Mouse (Mus musculus): ENCODE data around the gene Cad. TPM values are rescaled to one million over a fixed set of nuclear protein-coding genes. Genes with fewer than 3 reads are reported as not detected.
A peak's percentile ranks its signal among the peaks of the same experiment; 100 is the strongest.
"Not testable (repeated sequence)": the region's sequence is repeated elsewhere in the genome, so short reads cannot be mapped to it uniquely, and the experiment has no call there.

Cad gene
- polyA plus RNA-seq, 1 experiment from 2014 or later = 42.7 TPM

DNA sequence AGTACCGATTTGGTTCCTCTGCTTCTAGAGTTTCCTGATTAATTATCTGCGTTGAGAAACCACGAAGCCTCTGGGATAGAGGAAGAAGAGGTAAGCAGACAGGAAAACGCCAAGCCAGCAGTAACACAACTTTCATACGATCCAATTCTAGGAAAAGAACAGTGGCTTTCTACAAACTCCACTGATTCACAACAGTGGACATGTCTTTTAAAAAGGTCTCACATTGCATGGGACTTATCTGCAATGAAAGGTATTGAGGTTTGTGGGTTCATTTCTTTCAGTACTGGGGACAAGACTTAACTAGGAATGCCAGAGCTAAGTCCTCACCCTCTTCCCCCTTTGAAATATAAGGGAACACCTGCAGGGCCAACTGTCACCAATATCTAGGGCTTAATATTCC is 7.5 kb upstream of the Cad start:
- 72% methylated on average over 5 of the region's 5 CpGs for WGBS
- Histone ChIP-seq H3K4me3 (peak overlapping the region; percentile 70), H3K27ac (peak overlapping the region; percentile 97), H3K9me3 (no peaks in the 10 kb centered on the region), H3K27me3 (ENCODE audit: insufficient read depth, poor library complexity, severe bottlenecking) (no peaks in the 10 kb centered on the region), H3K36me3 (peaks cover 19% of the 10 kb centered on the region), H3K4me1 (no peaks in the 10 kb centered on the region)
- no peak for DNase-seq (ENCODE audit: low spot score)

DNA sequence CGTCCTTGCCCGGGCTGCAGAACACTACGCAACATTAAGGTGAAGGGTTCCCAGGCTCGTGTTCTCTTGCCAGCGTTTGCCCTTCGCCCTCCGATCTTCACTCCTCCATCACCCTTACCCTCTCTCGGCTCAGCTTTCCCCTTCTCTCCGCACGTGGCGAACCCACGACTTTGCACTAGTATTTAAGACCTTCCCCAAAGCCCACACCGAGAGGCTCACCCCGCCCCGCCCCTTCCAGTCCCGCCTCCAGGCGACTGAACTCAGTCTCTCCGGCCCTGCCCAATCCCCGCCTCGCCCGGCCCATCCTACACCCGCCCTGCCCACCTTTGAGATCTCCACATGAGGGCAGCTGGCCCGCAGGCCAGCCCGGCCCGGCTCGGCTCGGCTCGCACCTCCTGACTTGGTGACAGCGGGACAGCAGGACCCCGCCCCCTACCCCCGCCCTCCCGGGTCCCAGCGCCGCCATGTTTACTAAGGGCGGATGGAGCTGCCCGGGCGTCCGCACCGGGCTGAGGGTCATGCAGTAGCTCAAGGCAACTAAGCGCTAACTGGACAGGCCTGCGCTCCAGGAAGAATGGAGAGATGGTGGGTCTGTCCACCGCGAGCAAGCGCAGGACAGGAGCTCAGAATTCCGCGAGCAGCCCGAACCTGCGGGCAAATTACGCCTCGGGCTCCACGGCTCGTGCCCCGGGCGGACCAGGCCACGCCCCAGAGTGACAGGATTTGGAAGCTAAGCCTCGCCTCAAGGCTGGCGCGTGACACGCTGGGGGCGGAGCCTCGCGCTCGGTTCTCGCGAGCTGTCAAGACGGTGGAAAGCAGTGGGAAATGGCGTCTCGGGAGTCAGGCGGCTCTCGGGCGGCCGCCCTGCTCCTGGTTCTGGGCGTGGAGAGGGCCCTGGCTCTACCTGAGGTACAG is 6.5 kb upstream of the Cad start, which contains the start of gene Atraid:
Atraid (plus strand) TSS at position 465 of the 915 bp plus-strand sequence.
- no peaks in the 10 kb centered on the region for H3K4me1 ChIP-seq
- H3K36me3 ChIP-seq = peaks cover 15% of the 10 kb centered on the region
- WGBS = under 1% methylated on average over 73 of the region's 73 CpGs
- no peaks in the 10 kb centered on the region for H3K27me3 ChIP-seq (ENCODE audit: insufficient read depth, poor library complexity, severe bottlenecking)
- H3K9me3 ChIP-seq = no peaks in the 10 kb centered on the region
- peak; percentile 99 for DNase-seq (ENCODE audit: low spot score)
- peak within 1 kb of the TSS; percentile 70 for H3K4me3 ChIP-seq
- H3K27ac ChIP-seq = peak within 1 kb of the TSS; percentile 97

DNA sequence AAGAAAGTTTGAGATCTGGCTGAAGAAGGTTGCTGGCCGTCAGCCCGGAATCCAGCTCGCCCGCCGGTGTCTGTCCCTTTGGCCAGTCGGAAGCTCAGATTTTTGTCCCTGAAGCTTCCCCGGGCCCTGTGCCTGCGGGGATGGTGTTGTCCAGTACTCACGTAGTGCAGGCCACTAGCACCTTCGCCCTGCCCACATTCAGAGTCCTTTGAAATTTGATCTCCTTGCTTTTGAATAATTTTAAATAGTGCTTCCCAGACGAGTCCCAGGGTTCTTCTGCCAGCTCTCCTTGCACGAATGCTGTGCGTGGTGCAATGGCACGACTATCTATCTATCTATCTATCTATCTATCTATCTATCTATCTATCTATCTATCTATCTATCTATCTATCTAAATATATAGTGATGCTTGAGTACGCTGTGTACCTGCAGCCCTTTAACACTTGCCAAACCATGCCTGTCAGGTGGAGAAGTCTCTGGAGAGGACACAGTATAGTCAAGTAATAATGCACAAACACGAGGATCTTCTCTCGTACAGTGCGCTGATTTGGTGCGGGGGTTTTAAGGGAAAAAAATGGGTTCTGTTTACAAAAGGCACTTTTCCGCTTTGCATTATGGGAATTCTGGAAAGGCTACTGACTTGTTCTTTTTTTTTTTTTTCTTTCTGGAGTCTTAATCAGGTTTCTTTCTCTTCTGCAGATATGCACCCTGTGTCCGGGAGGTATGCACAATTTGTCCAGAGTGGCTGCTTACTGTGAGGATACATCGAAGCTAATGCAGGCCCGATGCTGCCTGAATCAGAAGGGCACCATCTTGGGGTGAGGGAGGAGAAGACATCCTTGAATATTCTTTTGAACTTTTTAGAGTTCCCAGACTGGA is 5.6 kb upstream of the Cad start, which contains the start of gene Slc5a6:
Slc5a6 (minus strand) TSS at position 162 of the 879 bp plus-strand sequence.
- Histone ChIP-seq H3K4me3 (peak within 1 kb of the TSS; percentile 70), H3K9me3 (no peaks in the 10 kb centered on the region), H3K36me3 (peaks cover 11% of the 10 kb centered on the region), H3K27ac (peak within 1 kb of the TSS; percentile 97), H3K4me1 (peaks cover 3% of the 10 kb centered on the region; the same call in 1 of the 2 replicates), H3K27me3 (ENCODE audit: insufficient read depth, poor library complexity, severe bottlenecking) (no peaks in the 10 kb centered on the region)
- no peak for DNase-seq (ENCODE audit: low spot score)
- WGBS = under 1% methylated on average over 23 of the region's 23 CpGs

DNA sequence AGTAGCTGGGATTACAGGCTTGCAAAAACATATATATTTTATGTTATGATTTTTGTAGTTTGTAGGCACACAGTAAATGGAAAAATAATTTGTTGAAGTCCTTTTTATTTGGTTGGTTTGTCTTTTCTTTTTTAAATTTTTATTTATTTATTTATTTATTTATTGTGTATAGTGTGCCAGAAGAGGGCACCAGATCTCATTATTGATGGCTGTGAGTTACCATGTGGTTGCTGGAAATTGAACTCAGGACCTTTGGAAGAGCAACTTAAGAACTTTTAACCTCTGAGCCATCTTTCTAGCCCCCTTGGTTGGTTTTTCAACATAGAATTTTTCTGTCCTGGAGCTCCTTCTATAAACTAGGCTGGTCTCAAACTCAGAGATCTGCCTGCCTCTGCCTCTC is 4.2 kb upstream of the Cad start:
- Histone ChIP-seq H3K27me3 (ENCODE audit: insufficient read depth, poor library complexity, severe bottlenecking) (no peaks in the 10 kb centered on the region), H3K9me3 (no peaks in the 10 kb centered on the region), H3K4me1 (peaks cover 8% of the 10 kb centered on the region; the same call in 1 of the 2 replicates), H3K27ac (no peak overlapping the region), H3K4me3 (no peak overlapping the region), H3K36me3 (peaks cover 11% of the 10 kb centered on the region)
- DNase-seq (ENCODE audit: low spot score) = no peak

DNA sequence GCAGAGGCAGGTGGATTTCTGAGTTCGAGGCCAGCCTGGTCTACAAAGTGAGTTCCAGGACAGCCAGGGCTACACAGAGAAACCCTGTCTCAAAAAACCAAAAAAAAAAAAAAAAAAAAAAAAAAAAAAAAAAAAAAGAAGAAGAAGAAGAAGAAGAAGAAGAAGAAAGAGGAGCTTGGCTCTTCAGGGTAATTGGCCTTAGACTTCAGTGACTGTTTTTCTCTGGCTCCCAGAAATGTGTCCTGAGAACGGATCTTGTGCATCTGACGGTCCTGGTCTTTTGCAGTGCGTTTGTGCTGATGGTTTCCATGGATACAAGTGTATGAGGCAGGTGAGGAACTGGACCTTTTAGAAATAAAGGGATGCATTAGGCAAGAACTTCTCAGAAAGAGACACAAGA is 852 bp upstream of the Cad start:
- H3K4me3 ChIP-seq = peak overlapping the region; percentile 84
- 62% methylated on average over 4 of the region's 4 CpGs for WGBS
- DNase-seq (ENCODE audit: low spot score) = not testable (repeated sequence)

DNA sequence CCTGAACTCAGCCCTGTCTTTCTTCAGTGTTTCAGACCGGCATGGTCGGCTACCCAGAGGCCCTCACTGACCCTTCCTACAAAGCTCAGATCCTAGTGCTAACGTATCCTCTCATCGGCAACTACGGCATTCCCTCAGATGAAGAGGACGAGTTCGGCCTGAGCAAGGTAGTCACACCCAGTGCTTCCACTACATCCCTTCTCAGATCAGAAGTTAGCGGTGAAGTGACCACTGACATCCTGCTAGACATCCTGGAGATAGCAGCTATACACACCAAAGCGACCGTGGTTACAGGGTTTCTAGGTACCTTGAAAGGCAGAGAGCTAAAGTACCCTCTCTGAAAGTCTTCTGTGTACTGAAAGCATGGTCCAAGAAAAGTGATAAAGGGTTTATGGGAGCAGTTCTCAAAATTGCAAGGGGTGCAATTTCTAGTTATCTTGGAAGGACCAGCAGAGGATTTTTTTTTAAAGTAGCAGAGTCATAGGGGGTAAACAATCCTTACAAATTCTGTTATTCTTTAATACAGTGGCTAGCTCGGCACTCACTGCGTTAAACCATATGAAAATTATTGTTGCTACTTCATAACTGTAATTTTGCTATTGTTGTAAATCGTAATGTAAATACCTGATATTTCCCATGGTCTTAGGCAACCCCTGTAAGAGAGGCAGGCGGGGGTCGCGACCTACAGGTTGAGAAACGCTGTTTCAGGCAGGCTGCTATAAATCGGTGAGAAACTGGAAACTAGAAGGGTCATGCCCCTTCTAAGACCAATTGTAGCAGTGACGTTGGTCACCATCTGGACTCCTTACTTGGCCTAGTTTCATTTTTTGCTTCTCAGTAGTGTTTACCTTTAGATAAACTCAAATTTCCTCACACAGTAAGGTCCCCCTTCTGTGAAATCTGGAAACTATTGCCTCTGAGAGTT is 898 bp downstream of the Cad start:
- WGBS = 23% methylated on average over 19 of the region's 19 CpGs
- H3K27me3 ChIP-seq (ENCODE audit: insufficient read depth, poor library complexity, severe bottlenecking) = no peaks in the 10 kb centered on the region
- H3K27ac ChIP-seq = peak overlapping the region; percentile 93
- H3K4me1 ChIP-seq = peaks cover 15% of the 10 kb centered on the region; the same call in 1 of the 2 replicates
- peak overlapping the region; percentile 84 for H3K4me3 ChIP-seq
- H3K36me3 ChIP-seq = peaks cover 46% of the 10 kb centered on the region
- H3K9me3 ChIP-seq = no peaks in the 10 kb centered on the region
- peak; percentile 84 for DNase-seq (ENCODE audit: low spot score)

More for the DNA sequence above, 852 bp upstream of the Cad start:
- peaks cover 15% of the 10 kb centered on the region; the same call in 1 of the 2 replicates for H3K4me1 ChIP-seq
- peak overlapping the region; percentile 93; the same call in 1 of the 2 replicates for H3K27ac ChIP-seq
- H3K27me3 ChIP-seq (ENCODE audit: insufficient read depth, poor library complexity, severe bottlenecking); H3K9me3 ChIP-seq: not testable (repeated sequence)
- H3K36me3 ChIP-seq = peaks cover 29% of the 10 kb centered on the region

DNA sequence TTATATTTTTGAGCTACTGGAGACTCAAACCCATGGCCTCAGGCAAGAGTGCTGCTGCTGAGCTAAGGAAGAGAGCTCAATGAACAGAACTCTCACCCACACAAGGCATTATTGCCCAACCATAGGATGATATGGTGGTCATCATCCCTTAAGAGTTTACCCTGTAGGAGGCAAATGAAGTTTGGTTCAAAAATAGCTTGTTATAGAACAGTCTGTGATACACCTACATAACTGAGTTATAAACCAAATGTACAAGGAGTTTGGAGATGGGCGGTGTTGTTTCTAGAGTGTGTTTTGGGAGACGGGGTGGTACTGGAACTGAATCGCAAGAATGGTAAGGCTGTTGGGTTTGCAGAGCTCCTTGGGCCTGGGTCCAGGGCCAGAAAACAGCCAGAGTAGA is 15.2 kb downstream of the Cad start:
- Histone ChIP-seq H3K4me1 (no peaks in the 10 kb centered on the region), H3K36me3 (peaks cover 95% of the 10 kb centered on the region), H3K4me3 (no peak overlapping the region), H3K9me3 (no peaks in the 10 kb centered on the region), H3K27ac (no peak overlapping the region), H3K27me3 (ENCODE audit: insufficient read depth, poor library complexity, severe bottlenecking) (no peaks in the 10 kb centered on the region)
- DNase-seq (ENCODE audit: low spot score) = no peak
- 96% methylated on average over 3 of the region's 3 CpGs for WGBS

DNA sequence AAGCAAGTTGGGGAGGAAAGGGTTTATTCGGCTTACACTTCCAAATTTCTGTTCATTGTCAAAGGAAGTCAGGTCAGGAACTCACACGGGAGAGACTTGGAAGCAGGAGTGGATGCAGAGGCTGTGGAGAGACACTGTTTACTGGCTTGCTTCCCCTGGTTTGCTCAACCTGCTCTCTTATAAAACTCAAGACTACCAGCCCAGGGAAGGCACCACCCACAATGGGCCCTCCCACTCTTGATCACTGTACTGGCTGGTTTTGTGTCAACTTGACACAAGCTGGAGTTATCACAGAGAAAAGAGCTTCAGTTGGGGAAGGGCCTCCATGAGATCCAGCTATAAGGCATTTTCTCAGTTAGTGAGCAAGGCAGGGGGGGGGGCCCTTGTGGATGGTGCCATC is 16.5 kb downstream of the Cad start:
- Histone ChIP-seq H3K27me3 (ENCODE audit: insufficient read depth, poor library complexity, severe bottlenecking) (no peaks in the 10 kb centered on the region), H3K9me3 (no peaks in the 10 kb centered on the region), H3K4me3 (no peak overlapping the region), H3K36me3 (peaks cover 100% of the 10 kb centered on the region), H3K27ac (no peak overlapping the region), H3K4me1 (no peaks in the 10 kb centered on the region)
- 89% methylated on average over 2 of the region's 2 CpGs for WGBS
- DNase-seq (ENCODE audit: low spot score) = no peak

DNA sequence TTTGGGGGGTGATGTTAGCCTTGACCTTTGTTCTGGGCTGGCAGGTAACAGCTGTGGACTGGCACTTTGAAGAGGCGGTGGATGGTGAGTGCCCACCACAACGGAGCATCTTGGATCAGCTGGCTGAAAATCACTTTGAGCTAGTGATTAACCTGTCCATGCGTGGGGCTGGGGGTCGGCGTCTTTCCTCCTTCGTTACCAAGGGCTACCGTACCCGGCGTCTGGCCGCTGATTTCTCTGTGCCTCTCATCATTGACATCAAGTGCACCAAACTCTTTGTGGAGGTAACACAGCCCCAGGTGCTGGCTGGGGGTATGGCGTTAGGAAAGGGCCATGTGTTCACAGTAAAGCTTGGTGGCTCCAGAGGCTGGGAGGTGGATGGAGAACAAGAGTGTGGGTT is 17.2 kb downstream of the Cad start:
- H3K4me3 ChIP-seq = no peak overlapping the region
- DNase-seq (ENCODE audit: low spot score) = no peak
- 92% methylated on average over 11 of the region's 11 CpGs for WGBS
- no peaks in the 10 kb centered on the region for H3K4me1 ChIP-seq
- no peaks in the 10 kb centered on the region for H3K27me3 ChIP-seq (ENCODE audit: insufficient read depth, poor library complexity, severe bottlenecking)
- peaks cover 100% of the 10 kb centered on the region for H3K36me3 ChIP-seq
- no peak overlapping the region for H3K27ac ChIP-seq
- H3K9me3 ChIP-seq = no peaks in the 10 kb centered on the region

DNA sequence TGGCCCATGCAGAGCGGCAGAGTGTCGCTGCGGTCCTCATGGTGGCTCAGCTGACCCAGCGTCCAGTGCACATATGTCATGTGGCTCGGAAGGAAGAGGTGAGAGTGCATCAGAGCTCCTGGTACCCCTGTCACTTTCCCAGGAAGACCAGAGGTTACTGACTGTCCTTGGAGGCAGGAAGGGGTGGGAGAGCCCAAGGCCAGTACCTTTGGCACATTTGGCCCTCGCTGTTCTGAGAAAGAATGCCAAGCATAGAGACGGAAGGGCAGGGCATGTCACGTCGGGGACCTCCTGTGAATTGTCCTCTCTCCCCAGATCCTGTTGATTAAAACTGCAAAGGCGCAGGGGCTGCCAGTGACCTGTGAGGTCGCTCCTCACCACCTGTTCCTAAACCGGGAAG is 18.6 kb downstream of the Cad start:
- Histone ChIP-seq H3K9me3 (no peaks in the 10 kb centered on the region), H3K27ac (no peak overlapping the region), H3K4me3 (no peak overlapping the region), H3K4me1 (no peaks in the 10 kb centered on the region), H3K27me3 (ENCODE audit: insufficient read depth, poor library complexity, severe bottlenecking) (no peaks in the 10 kb centered on the region), H3K36me3 (peaks cover 100% of the 10 kb centered on the region)
- WGBS = 92% methylated on average over 12 of the region's 12 CpGs
- no peak for DNase-seq (ENCODE audit: low spot score)

DNA sequence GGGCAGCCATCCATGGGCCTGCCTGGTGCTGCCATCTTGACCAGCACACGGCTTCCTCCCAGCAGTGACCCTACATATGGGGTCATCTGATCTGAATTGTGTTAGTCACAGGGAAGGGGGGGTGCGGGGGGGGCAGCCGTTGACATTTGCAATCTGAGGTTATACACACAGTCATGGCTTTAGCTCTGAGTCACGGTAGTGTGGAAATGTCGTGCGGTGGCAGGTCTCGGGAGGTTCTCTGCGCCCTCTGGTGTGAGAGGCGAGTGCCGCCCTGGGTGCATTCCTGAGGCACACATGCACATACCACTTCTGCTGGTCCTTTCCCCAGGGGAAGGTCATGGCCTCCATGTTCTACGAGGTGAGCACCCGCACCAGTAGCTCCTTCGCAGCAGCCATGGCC is 21.8 kb downstream of the Cad start:
- H3K9me3 ChIP-seq = no peaks in the 10 kb centered on the region
- DNase-seq (ENCODE audit: low spot score) = no peak
- WGBS = 86% methylated on average over 13 of the region's 13 CpGs
- peaks cover 78% of the 10 kb centered on the region for H3K36me3 ChIP-seq
- 0 out of 2 replicates have a peak, but pooled peaks cover 4% of the 10 kb centered on the region for H3K4me1 ChIP-seq
- no peak overlapping the region for H3K27ac ChIP-seq
- H3K27me3 ChIP-seq (ENCODE audit: insufficient read depth, poor library complexity, severe bottlenecking) = no peaks in the 10 kb centered on the region
- no peak overlapping the region for H3K4me3 ChIP-seq

Measured in heart, embryonic 10.5 days (tissue).